Mouse (Mus musculus): Measurements from ENCODE around the gene Car3.

GRCm38 (mm10) chr3:14839466-14840118, 23.7 kb upstream of the Car3 start:
- TF ChIP-seq GATA1 (IDR thresholded peaks at IDR 0.05; ENCODE audit: borderline replicate concordance, low read length) = no peak
- no peak for TF ChIP-seq FLI1 (IDR thresholded peaks at IDR 0.05; ENCODE audit: low read length)
